Mouse (Mus musculus) layer of hippocampus, adult 18-20 months (tissue): ENCODE data around the gene Gpr182. TPM values are rescaled to one million over a fixed set of nuclear protein-coding genes. Genes with fewer than 3 reads are reported as not detected.
"Not testable (repeated sequence)": the region's sequence is repeated elsewhere in the genome, so short reads cannot be mapped to it uniquely, and the experiment has no call there.

Experiments used
- DNase-seq, 2 experiments: peaks; one replicate each; pipeline ENCODE4 v3.0.0; 2022; ENCODE audit warnings: low spot score in 2 of 2
- long read RNA-seq: library from polyadenylated mRNA; stranded (forward); transcript quantifications from one replicate; pipeline ENCODE4 v2.0.0, GENCODE M21; 2021
- total RNA-seq, 2 experiments: library from RNA; stranded (reverse); gene quantifications; 2 replicates each; pipeline ENCODE4 v1.2.3; 2021

Gpr182 gene
- 1 to 10 TPM in 1 of 2 experiments, under 1 TPM in 1; 0.99 to 1.2 TPM for total RNA-seq
- long read RNA-seq = 0 reads

DNA sequence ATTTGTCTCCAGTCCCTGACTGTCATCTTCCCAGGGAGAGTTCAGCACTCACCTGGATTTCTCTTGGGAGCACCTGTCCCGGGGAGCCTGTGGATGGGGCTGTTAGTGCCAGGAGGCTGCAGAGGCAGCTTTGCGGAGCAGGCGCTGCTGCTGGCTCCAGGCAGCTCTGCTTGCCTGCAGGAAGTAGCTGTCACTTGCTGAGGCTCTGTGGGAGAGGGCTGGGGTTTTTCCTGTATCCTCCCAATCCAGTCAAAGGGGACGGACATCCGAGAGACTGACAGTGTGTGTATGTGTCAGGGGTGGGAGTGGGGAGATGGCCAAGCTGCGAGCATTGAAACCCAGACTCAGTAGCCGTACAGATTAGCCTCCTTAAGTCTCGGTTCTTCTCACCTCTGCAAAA lies at the start of gene Gpr182:
TSS of gene Gpr182 (minus strand) at position 185 of the 400 bp plus-strand sequence.
- no peak for DNase-seq

DNA sequence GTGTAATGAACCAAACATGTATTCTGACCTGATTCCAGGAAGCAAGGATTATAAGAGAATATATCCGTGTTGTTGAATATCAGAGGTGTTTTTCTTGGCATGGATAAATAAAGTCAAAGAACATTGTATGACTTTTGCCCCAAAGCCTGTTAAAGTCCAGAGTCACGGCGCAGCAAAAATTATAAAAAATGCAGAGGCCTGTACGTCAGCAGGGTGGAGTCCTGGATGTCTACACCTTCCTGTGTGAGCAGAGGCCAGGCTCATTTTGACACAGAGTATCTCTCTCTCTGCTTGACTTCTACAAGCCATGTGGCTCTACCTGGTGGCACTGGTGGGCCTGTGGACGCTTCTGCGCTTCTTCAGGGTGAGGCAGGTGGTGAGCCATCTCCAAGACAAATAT lies 49.4 kb upstream of the Gpr182 start, which contains the start of gene Rdh16:
TSS of gene Rdh16 (plus strand) at position 262 of the 400 bp plus-strand sequence.
- DNase-seq = no peak

DNA sequence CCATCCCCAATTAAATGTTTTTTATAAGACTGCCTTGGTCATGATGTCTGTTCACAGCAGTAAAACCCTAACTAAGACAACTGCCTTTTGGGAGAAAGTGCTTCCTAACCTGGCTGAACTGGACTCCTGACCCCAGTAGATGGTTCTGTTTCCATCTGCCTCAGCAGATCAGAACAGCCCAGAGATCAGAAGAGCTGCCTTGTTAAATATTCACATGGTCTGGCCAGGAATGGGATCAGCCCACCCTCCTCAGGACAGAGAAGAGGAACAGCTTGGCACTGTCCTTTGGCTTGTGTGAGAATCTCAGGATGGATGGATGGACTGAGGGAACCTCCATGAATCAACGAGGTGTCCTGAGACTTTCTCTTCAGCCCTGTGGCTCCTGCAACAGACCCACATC lies 47.8 kb upstream of the Gpr182 start:
- DNase-seq = no peak

DNA sequence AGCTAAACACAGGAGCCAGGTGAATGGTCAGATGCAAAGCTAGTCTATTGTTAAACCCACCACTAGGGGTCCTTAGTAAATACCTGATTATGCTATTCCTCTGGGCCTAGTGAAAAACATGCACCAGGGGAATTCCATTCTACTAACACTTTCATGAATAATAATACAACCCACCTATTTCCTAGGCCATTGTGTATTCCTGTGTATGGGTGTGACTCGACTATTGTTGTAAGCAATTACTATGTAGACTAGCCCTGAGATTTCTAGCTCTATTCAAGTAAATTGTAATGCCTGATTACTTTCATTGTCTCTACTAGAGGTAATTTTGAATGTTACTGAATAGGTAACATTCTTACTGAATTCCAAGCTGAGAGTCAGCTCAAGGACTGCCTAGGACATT lies 33.9 kb upstream of the Gpr182 start:
- not testable (repeated sequence) for DNase-seq

DNA sequence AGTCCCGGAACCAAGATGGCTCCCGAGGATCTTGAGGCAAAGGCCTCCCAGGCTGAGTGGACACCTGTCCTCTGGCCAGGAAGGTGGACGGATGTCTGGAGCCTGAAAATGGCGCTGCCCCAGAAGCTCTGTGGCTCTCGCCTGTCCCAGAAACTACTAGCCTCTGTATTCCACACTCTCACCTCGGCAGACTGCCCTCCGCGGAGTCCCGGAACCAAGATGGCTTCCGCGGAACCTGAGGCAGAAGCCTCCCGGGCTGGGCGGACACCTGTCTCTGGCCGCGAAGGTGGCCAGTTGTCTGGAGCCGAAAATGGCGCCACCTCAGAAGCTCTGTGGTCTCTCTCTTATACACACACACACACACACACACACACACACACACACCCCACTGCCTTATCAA lies 30.8 kb upstream of the Gpr182 start:
- DNase-seq = not testable (repeated sequence)

DNA sequence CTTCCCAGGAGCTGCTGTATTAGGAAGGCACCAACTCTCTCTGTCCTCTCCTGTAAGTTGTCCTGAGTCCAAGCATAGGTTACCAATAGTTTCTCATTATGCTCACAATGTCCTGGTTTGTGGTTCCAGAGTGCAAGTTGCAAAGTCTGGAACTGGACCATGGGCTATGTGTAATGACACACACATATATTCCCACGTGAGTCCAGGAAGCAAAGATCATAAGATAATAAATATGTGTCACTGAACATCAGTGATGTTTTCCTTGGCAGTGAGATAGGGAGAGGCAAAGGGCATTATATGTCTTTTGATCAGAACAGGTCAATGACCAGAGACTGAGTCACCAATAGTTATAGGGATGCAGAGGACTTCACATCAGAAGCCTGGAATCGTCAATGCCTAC lies 24.5 kb upstream of the Gpr182 start, which contains the start of gene Rdh9:
TSS of gene Rdh9 (plus strand) at position 376 of the 400 bp plus-strand sequence.
- DNase-seq = no peak

DNA sequence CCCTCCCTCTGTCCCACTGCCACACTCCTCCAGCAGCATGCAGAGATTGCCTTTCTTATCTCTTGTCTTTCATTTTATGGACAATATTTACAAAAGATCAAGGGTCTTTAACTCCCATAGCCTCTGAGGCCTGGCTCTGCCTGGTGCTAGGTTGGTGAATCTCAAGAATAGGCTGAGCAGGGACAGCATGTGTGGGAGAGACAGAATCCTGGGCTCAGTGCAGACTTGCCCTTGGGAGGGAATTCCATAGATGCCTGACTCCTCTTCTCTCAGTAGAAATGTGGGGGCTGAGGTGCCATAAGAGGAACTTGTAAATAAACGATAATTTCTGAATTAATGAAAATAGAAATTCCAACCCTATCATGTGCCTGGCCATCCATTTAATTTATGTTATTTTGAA lies 15.0 kb upstream of the Gpr182 start:
- DNase-seq = no peak

DNA sequence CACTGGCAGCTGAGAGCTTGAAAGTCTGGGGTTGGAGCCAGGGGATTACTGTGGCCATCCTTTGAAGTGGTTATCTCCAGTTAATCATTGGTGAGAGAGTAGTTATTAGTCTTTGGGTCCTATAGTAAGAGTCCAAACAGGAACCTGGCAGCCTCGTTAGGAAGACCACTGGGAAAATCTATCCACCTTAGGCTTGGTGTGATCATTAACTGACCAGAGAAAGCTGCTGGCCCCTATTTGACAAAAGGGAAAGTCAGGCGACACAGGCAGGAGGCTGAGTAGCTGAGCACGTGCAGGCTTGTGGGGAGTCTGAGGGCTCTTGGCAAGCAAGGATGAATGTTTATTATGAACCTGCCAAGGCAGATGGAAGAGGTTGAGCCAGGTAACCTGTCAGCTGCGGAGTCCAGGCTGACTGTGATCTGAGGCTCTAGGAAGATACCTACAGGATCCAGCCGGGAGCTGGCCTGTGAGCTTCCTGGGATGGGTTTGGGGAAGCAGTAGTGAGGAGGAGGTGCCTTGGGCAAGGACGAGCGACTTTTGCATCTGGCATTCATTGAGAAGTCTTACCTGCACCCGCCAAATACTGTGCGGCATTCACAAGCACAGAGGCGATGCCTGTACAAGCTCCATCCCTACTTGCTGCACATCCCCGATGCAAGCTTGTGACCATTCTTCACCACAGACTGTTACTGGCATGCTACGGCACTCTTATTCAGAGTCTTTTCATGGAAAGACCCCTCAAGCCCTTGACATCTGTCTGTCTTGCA lies 12.6 kb upstream of the Gpr182 start:
- no peak for DNase-seq

DNA sequence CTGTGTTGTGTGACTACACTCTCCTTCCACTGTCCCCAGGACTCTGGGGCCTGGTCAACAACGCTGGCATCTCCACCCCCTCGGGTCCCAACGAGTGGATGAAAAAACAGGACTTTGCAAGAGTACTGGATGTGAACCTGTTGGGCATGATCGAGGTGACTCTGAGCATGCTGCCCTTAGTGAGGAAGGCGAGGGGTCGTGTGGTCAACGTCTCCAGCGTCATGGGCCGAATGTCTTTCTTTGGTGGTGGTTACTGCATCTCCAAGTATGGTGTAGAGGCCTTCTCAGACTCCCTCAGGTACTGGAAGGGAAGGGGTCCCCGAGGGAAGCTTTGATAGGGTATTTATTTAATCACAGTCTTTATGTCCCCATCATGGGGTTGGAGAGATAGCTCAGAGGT lies 11.4 kb upstream of the Gpr182 start:
- not testable (repeated sequence) for DNase-seq

DNA sequence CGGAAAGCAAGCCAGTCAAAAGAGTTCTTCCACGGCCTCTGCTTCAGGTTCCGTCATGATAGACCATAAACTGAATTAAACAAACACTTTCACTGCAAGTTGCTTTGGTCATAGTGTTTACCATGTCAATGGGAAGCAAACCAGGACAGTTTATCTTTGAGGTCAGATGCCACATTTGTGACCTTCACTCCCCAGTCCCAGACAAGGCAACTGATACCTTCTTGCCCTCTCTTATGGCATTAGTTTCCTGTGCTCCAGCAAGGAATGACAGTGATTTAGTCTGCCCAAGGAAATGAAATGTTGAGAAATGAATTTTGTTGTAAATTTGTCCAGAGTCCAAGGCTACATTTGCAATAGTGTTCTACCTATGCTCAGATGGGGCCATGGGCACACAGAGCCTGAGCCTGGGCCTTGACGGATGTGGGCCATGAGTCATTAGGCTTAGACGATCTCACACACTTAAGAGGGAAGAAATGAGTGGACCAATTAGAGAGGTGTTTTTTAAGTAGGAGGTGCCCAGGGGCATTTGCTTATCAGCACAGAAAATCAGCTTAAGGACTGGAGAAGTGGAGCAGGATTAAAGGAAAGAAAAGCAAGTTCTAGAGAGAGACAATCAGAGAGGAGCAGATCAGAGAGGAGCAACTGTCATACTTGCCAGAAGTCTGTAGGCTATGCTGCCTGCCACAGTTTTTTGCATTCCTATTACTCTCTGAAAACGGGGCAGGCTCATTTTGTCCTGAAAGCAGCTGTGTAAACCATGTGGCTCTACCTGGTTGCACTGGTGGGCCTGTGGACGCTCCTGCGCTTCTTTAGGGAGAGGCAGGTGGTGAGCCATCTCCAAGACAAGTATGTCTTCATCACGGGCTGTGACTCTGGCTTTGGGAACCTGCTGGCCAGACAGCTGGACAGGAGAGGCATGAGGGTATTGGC lies 7.9 kb upstream of the Gpr182 start, which contains the start of the genes Rdh1 and Rdh16f1:
TSS of gene Rdh1 (plus strand) at position 541 of the 930 bp plus-strand sequence.
TSS of gene Rdh16f1 (plus strand) at position 607 of the 930 bp plus-strand sequence.
- no peak for DNase-seq

DNA sequence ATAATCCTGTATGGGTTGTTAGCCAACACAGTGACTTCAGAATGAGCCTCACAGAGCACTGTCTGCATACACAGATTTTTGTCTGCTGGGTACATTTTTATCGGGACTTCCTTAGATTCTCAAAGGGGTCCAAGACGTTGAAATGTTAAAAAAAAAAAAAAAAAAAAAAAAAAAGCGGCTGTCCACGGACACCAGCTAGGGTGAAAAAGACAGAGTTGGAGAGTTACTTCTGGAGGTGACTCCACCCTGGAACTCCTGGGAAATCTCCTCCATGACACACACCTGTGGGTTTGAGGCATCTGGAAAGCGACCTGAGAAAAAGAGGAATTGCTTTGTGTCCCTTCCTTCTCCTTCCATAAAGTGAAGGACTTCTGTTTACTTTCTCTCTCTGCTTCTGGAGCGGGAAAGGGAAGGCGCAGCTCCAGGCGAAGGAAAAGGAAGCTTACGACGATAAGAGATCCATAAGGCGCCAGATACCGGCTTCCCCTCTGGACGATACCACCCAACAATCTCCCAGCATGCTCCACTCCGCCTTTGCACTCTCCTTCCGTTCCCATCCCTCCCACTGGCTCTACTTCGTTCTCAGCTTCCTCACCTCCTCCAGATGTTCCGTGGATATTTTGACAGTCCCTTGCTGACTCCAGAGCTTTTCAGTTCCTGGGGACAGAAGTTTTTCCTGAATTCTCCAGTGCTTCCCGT lies 4.4 kb upstream of the Gpr182 start:
- DNase-seq = no peak

DNA sequence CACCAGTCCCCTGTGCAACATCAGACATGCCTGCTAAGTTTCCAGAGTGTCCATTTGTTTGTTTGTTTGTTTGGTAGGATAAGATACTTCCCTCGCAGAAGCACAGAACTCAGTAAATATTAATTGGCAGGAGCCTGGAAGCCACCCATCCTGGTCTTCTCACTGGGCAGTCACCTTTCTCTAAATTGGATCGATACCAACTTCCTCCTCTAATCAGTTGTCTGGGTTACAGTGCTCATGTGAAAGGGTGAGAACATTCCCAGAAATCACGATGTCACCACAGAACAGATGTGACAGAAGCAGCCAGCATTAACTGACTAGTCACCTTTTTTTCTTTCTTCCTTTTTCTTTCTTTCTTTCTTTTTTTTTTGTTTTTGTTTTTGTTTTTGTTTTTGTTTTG lies 3.7 kb upstream of the Gpr182 start:
- DNase-seq = no peak

DNA sequence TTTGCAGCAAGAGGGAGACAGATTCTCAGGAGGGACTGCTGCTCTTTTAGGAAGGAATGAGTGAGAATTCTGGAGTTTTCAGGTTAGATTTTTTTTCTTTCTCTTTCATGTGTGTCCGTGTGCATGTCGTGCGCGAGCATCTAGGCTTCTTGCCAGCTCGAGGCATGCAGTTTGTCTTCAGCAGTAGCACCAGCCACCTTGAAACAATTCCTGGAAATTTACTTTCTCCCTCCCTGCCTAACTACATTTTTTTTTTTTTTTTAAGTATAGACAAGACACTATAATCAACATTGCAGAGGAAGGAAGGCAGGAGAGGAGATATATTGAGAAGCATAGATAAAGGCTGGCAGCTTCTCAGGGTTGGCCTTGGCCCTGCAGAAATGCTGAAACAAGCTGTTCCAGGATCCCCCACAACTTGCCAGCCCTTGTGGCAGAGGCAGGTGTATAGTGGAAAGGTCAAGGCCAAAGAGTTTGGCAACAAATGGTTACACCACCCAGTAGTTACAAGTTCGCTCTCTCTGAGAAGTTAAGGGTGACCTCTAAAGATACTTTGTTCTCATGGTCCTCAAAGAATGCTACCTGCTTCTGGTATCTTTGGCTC lies 3.1 kb upstream of the Gpr182 start:
- no peak for DNase-seq

DNA sequence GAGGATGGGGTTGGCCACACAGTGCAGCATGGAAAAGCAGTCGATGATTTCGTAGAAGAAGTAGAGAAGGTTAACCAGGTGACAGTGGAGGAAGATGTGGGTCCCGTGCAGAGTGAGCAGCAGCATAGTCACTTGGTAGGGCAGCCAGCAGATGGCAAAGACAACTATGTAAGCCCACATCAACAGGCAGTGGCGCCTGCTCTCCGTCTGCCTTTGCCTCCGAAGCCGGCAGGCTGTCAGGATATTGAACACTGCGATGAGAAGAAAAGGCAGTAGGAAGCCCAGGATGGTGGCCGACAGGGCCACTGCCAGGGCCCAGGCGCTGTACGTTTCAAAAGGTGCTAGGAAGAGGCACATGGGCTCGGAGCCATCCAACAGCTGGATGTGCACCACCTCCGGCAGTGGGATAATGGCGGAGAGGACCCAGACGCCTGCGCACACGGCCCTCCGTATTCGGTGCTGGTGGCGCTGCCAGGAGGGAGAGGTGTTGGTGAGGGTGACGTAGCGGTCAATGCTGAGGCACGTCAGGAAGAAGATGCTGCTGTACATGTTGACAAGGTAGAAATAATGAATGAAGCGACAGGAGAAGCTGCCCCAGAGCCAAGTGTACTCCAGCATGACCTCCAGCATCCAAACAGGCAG lies 1.3 kb downstream of the Gpr182 start:
- peak; percentile 47 to 50 for DNase-seq

DNA sequence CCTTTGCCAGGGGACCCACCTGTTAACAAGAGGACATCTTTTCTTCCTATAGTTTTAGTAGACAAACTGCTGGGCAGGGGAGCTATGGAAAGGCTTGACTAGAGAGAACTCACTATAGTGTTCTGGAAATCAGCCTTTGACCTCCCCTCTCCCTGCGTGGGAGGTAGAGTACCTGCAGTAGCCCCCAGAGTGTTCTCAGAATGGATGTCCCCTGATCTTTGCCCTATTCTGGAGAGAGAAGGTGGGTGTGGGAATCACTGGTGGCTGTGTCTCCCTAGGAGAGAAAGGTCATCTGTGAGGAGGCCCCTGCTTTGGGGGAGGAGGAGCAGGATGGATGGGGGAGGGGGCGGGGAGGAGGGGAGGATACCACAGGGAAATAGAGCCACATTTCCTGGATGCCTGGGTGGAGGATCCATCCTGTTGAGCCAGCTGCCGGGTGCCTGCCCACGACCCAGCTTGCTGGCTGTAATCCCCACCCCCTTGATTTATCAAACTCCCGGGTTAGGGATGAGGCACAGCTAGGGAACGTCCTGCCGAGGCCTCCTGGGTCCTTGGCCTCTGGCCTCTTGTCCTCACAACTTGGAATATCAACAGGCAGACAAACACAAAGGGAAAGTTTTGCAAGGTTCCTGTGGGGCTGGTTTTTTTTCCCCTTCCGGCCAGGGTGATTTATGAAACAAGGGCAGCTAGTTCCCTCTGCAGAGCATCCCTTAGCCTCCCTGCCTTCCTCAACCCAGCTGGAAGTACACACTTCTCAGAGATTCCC lies 2.5 kb downstream of the Gpr182 start:
- no peak for DNase-seq

DNA sequence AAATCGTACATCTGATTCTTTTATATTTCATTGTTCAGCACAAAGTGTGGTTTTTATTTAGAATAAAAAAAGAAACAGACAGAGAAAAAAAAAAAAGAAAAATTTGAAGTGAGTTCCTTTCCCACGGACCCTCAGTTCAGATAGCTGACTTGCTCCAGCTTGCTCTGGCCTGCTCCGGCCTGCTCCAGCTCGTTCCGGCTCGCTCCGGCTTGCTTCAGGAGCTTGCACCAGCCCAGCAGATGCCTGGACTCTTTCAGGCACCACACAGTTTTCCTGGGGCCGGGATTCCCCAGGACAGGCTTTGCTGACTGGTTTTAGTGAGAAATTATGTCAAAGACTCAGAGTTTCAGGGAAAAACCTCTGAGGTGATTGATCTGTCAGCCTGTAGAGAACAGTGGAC lies 4.3 kb downstream of the Gpr182 start:
- no peak for DNase-seq

DNA sequence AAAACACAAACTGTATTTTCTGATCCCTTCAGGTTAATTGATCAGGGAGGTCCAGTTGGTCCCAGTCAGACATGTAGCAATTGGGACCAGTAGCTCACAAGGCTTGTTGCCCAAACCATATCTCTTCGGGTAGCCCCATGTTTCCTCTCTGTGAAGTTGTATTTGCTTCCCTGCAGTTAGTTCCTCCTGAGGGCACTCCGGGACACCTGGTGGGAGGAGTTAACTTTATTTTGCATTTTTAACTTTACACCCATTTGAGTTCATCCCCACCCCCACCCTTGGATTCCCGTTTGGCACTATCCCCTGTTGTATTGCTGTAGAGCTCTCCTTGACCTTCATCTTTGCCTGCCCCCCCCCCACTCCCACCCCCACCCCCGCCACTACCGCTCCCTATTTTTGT lies 5.6 kb downstream of the Gpr182 start:
- DNase-seq = no peak

DNA sequence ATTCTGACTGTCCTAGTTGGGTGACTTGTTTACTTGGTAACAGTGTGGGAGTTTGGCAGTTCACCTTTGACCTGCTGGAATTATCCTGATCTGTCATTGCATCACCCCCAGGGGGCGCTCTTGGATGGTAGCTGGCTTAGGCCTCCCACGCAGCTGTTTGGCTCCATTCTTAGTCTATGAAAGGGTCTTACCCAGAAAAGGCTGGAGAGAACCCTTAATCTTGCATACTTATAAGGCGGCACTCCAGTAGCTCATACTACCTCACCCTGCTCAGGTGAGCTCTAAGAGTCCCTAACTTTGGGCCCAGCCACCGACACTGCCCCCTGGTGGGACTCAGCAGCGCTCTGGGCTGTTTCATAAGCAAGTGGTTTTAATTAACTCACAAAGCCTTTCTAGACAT lies 6.9 kb downstream of the Gpr182 start:
- DNase-seq = no peak

DNA sequence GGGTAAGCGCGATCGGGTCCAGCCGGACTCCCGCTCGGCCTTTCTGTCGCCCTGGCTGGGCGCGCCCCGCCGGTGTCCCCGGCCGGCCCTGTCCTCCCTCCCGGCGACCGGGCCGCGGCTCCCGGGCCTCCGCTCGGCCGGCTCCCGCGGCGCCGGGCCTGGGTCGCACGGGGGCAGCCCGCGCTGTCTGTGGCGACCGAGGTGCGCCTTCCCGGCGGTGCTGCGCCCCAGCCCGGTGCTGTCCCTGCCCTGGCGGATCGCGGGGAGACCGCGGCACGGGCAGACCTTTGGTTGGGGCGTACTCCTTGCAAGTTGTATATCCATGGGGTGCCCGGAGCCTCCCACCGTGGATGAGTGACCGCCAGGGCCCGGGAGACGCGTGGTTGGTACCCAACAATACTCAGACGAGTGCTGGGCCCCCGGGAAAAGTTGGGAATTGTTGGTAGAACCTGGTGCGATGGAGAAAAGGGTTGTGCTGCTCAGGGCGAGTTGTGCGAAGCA lies 11.8 kb downstream of the Gpr182 start:
- no peak for DNase-seq
